Mouse (Mus musculus): ENCODE results near the gene Abi3bp. TPM values are rescaled to one million over a fixed set of nuclear protein-coding genes. Genes with fewer than 3 reads are reported as not detected.

The Abi3bp gene
- polyA plus RNA-seq, 1 experiment from 2014 or later, result 0.37 TPM

DNA sequence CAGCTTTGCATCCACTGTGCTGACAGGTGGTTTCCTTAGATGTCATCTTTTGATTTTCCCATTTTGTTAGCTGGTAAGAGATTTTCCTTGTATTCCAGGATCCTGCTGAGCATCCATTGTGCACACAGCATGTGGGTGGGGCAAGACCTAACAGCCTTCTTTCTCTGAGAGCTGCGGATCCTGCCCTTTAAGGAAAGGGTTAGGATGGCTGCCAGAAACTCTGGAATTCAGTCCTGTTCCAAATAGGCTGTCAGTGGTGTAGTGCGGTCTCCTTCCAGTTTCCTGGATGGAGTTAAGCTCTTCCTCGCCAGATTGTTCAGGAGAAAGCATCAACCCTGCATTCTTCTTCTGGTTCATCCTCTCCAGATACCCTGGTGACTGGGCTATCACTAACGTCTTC lies 8.8 kb downstream of the Abi3bp start:
- Histone ChIP-seq H3K36me3 (no peaks in the 10 kb centered on the region), H3K4me3 (no peak overlapping the region), H3K4me1 (replicated peaks) (0 out of 2 replicates have a peak, but pooled peaks cover 4% of the 10 kb centered on the region), H3K9me3 (no peaks in the 10 kb centered on the region), H3K27ac (no peak overlapping the region), H3K27me3 (ENCODE audit: insufficient read depth, poor library complexity, severe bottlenecking) (no peaks in the 10 kb centered on the region)
- WGBS, result 40% methylated on average over 4 of the region's 4 CpGs
- no peak for DNase-seq (ENCODE audit: low spot score)

DNA sequence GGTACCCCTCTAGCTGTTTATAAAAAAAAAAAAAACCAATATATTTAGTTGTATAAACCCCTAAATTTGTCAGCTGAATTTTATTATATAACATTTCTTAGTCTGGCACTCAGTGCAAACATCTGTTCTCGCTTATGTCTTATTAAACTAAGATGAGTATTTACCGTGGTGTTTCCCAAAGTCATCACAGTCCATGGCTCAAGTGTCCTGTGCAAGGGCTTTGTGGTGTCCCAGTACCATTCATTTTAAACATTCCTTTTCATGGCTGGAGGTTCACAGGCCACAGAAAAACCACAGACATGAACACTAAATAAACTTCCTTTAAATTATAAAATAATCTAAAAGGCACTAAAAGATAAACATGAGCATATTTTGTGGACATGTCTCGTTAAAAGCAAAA lies 13.2 kb downstream of the Abi3bp start:
- no peak for DNase-seq (ENCODE audit: low spot score)
- Histone ChIP-seq H3K4me1 (replicated peaks) (0 out of 2 replicates have a peak, but pooled peaks cover 4% of the 10 kb centered on the region), H3K9me3 (no peaks in the 10 kb centered on the region), H3K27me3 (ENCODE audit: insufficient read depth, poor library complexity, severe bottlenecking) (no peaks in the 10 kb centered on the region), H3K27ac (no peak overlapping the region), H3K36me3 (no peaks in the 10 kb centered on the region), H3K4me3 (no peak overlapping the region)
- WGBS, result 78% methylated on average over 3 of the region's 3 CpGs

DNA sequence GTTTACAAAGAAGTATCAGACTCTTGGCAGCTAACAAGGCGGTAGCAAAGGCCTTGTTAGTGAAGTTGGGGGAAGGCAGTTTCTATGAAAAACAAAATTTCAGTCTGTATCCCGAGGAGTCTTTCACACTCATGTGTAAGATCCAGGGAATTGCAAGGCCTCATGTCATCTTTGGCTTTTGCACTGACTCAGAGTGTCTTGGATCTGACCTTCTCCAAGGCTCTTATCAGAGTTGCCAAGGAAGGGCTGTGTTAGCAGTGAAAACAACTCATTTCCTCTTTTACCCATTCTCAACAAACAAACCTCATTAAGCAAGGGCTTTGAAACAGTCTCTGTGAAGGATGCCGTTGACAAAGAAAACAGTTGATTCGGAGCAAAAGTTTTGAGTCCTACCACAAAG lies 17.6 kb downstream of the Abi3bp start:
- no peaks in the 10 kb centered on the region for H3K36me3 ChIP-seq
- no peaks in the 10 kb centered on the region for H3K4me1 ChIP-seq (replicated peaks)
- no peaks in the 10 kb centered on the region for H3K9me3 ChIP-seq
- no peak overlapping the region for H3K4me3 ChIP-seq
- H3K27ac ChIP-seq, result no peak overlapping the region
- DNase-seq (ENCODE audit: low spot score), result no peak
- H3K27me3 ChIP-seq (ENCODE audit: insufficient read depth, poor library complexity, severe bottlenecking), result no peaks in the 10 kb centered on the region
- 78% methylated on average over 4 of the region's 4 CpGs for WGBS

DNA sequence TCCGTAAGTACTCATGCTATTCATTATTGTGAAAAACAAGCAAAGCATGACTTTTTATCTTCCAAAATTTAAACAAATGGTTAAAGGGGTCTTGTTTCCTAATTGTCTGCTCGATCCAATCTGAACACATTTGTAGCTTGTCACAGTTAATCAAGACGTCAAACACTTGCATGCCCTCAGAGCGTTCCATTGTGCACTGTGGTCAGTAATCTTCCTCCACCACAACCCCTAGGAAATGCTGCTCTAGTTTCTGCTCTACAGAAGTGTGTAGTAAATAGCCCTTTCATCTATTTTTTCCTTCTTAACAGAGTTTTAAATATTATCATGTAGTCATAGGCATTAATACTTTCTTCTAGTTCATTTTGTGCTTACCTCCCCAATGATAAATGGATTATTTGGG lies 19.1 kb downstream of the Abi3bp start:
- no peaks in the 10 kb centered on the region for H3K36me3 ChIP-seq
- no peak overlapping the region for H3K27ac ChIP-seq
- 56% methylated on average over 4 of the region's 4 CpGs for WGBS
- no peaks in the 10 kb centered on the region for H3K4me1 ChIP-seq (replicated peaks)
- DNase-seq (ENCODE audit: low spot score), result no peak
- H3K27me3 ChIP-seq (ENCODE audit: insufficient read depth, poor library complexity, severe bottlenecking), result no peaks in the 10 kb centered on the region
- H3K9me3 ChIP-seq, result no peaks in the 10 kb centered on the region
- no peak overlapping the region for H3K4me3 ChIP-seq

DNA sequence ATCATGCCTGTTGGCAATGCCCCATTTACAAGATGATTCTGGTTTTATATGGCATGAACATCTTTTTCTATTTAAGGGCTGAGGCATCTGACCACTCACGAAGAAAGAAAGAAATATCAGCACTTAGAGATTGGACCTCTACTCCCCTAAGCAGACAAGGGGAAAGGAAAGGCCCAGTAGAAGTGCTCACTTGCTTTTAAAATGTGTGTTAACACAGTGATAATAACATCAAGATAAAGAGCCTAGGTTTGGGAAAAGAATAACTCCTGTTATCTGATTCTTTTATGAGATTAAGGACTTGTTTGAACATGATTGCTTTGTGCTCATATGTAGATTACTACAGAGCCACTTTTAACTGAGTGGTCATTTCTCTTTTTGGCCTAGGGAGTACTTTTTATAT lies 21.0 kb downstream of the Abi3bp start:
- 71% methylated on average over 1 of the region's 1 CpGs for WGBS
- H3K36me3 ChIP-seq, result no peaks in the 10 kb centered on the region
- no peaks in the 10 kb centered on the region for H3K9me3 ChIP-seq
- H3K4me1 ChIP-seq (replicated peaks), result no peaks in the 10 kb centered on the region
- no peak overlapping the region for H3K4me3 ChIP-seq
- no peak for DNase-seq (ENCODE audit: low spot score)
- H3K27me3 ChIP-seq (ENCODE audit: insufficient read depth, poor library complexity, severe bottlenecking), result no peaks in the 10 kb centered on the region
- no peak overlapping the region for H3K27ac ChIP-seq

DNA sequence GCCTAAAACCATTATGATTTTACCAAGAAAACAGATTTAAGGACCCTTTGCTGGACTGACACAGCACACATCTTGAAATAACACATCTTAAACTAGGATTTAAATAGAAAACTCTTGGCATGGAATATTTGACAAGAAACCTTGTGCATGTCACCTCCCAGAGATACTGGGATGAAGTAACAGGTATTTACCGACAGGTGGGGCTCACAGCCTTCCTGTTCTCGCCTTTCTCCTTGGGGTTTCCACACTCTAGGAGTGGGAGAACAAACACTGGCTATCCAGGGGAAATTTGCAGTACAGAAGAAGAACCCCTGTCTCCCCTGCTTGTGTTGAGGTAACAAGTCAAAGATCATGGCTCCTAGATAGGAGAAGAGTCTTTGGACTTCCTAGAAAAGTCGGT lies 22.8 kb downstream of the Abi3bp start:
- no peaks in the 10 kb centered on the region for H3K4me1 ChIP-seq (replicated peaks)
- 45% methylated on average over 3 of the region's 3 CpGs for WGBS
- DNase-seq (ENCODE audit: low spot score), result no peak

DNA sequence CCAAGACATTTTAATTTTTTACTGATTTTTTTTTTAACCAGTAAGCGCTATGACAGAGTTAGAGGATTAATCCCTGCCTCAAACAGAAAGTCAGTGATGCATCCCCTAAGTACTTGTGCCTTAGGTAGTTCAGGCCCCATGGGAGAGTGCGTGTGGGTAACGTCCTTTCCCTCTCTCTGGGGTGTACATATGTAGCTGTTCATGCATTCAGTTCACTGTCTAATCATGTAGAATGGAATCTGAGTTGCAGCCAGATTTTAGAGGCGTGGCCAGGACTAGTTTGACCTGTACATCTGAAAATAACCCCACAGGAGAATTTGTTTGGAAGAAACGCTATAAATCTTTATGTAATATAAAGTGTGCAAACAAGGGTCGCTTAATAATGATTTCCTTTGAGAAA lies 23.4 kb downstream of the Abi3bp start:
- WGBS, result 85% methylated on average over 6 of the region's 6 CpGs
- H3K4me3 ChIP-seq, result no peak overlapping the region
- H3K36me3 ChIP-seq, result no peaks in the 10 kb centered on the region
- DNase-seq (ENCODE audit: low spot score), result no peak
- H3K9me3 ChIP-seq, result no peaks in the 10 kb centered on the region
- H3K27me3 ChIP-seq (ENCODE audit: insufficient read depth, poor library complexity, severe bottlenecking), result no peaks in the 10 kb centered on the region
- no peaks in the 10 kb centered on the region for H3K4me1 ChIP-seq (replicated peaks)
- H3K27ac ChIP-seq, result no peak overlapping the region

More for the DNA sequence above, 22.8 kb downstream of the Abi3bp start:
- H3K27ac ChIP-seq, result no peak overlapping the region
- H3K36me3 ChIP-seq, result no peaks in the 10 kb centered on the region
- no peaks in the 10 kb centered on the region for H3K9me3 ChIP-seq
- H3K4me3 ChIP-seq, result no peak overlapping the region
- H3K27me3 ChIP-seq (ENCODE audit: insufficient read depth, poor library complexity, severe bottlenecking), result no peaks in the 10 kb centered on the region

DNA sequence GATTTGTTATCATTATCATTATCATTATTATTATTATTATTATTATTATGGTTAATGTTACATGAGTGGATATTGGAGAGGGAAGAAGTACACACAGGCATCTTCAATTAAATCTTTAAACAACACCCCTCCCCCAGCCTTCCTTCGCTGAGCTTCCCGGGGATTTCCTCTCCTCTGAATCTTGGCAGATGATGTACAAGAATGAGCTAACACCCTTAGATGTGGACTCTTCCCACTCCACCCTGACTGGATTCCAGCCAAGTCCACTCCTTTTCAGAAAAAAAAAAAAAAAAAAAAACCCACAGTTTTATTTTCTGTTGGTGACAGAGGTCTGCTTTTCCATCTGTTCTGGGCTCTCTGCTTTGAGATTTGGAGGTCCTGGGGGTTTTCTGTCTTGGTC lies 23.8 kb downstream of the Abi3bp start:
- H3K27me3 ChIP-seq (ENCODE audit: insufficient read depth, poor library complexity, severe bottlenecking), result no peaks in the 10 kb centered on the region
- no peaks in the 10 kb centered on the region for H3K9me3 ChIP-seq
- H3K36me3 ChIP-seq, result no peaks in the 10 kb centered on the region
- no peak overlapping the region for H3K4me3 ChIP-seq
- DNase-seq (ENCODE audit: low spot score), result no peak
- no peak overlapping the region for H3K27ac ChIP-seq
- H3K4me1 ChIP-seq (replicated peaks), result no peaks in the 10 kb centered on the region
- 76% methylated on average over 2 of the region's 2 CpGs for WGBS

DNA sequence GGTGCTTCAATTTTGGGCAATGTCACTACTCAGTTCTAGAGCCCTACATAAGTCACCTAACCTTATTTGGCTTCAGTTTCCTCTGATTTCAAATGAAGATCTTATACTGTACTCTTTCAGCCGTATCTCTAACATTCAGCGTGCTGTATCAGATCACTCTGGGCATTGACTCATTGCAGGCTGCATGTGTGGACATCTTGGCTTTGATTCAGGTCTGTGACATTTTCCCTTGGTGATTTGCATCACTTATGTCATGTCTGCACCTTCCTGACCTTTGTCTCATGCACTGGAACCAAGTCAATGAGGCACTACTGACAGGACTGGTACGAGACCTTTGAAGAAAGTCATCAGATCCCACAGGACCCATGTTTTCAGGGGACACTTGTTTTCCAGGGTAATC lies 24.5 kb downstream of the Abi3bp start:
- H3K4me3 ChIP-seq, result no peak overlapping the region
- H3K27ac ChIP-seq, result no peak overlapping the region
- no peaks in the 10 kb centered on the region for H3K4me1 ChIP-seq (replicated peaks)
- DNase-seq (ENCODE audit: low spot score), result no peak
- 89% methylated on average over 3 of the region's 3 CpGs for WGBS
- H3K27me3 ChIP-seq (ENCODE audit: insufficient read depth, poor library complexity, severe bottlenecking), result no peaks in the 10 kb centered on the region
- H3K9me3 ChIP-seq, result no peaks in the 10 kb centered on the region
- no peaks in the 10 kb centered on the region for H3K36me3 ChIP-seq

DNA sequence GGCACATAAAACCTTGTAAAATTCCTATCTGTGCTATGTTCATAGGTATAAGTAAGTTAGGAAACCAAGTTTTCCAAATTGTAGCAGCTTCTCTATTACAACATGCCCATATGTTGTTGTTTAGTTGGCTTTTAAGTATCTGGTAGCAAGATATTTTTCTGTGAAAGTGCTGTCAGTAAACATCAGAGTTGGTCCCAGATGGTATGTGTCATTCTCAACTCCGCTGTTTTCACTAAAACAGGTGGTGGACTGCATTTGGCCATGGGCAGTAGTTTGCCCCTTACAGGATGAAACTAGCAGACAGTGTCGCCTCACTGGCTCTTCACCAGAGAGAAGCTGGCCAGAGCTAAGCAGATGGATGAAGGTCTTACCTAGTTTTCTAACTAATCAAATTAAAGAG lies 26.3 kb downstream of the Abi3bp start:
- 92% methylated on average over 2 of the region's 2 CpGs for WGBS
- H3K4me1 ChIP-seq (replicated peaks), result no peaks in the 10 kb centered on the region
- no peaks in the 10 kb centered on the region for H3K36me3 ChIP-seq
- no peaks in the 10 kb centered on the region for H3K27me3 ChIP-seq (ENCODE audit: insufficient read depth, poor library complexity, severe bottlenecking)
- no peak for DNase-seq (ENCODE audit: low spot score)
- H3K4me3 ChIP-seq, result no peak overlapping the region
- H3K27ac ChIP-seq, result no peak overlapping the region
- no peaks in the 10 kb centered on the region for H3K9me3 ChIP-seq

DNA sequence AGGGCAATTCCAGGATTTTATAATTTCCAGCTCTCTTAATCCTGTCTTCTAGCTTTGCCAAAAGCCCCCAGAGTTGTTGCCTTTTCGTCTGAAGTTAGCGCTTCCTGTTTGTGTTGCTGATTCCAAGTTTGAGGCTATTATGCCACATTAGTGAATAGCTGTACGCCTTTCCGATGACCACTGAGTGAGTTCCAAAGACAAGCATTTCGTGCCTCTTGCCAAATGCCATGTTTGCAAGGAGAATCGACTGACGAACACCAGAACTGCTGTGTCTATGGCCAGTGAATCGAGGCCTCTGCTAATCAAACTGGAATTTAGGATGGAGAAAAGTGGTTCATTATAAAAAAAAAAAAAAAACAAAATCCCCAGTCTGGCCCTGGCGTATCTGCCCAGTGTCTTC lies 40.3 kb downstream of the Abi3bp start:
- Histone ChIP-seq H3K9me3 (no peaks in the 10 kb centered on the region), H3K4me3 (no peak overlapping the region), H3K36me3 (no peaks in the 10 kb centered on the region), H3K27ac (no peak overlapping the region), H3K27me3 (ENCODE audit: insufficient read depth, poor library complexity, severe bottlenecking) (no peaks in the 10 kb centered on the region), H3K4me1 (replicated peaks) (no peaks in the 10 kb centered on the region)
- no peak for DNase-seq (ENCODE audit: low spot score)
- WGBS, result 89% methylated on average over 9 of the region's 9 CpGs

DNA sequence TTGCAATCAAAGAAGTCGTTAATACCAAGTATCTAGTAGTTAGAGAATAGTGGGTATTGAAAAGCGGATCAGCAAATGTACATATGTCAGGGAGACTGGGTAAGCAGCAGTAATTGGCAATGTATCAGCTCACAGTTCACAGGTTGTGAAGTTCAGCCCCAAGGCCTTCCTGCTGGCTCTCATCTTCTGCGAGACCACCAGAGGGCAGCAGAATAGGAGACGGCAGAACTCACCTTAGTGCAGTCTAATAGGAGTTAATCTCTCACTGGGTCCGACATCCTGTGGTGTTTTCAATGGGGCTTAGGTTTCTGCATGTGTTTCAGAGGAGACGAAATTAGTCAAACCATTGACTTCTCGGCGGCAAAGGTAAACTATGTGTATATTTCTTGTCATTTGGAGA lies 46.7 kb downstream of the Abi3bp start:
- no peak overlapping the region for H3K4me3 ChIP-seq
- no peaks in the 10 kb centered on the region for H3K9me3 ChIP-seq
- WGBS, result 40% methylated on average over 8 of the region's 8 CpGs
- no peaks in the 10 kb centered on the region for H3K4me1 ChIP-seq (replicated peaks)
- H3K27ac ChIP-seq, result no peak overlapping the region
- no peaks in the 10 kb centered on the region for H3K27me3 ChIP-seq (ENCODE audit: insufficient read depth, poor library complexity, severe bottlenecking)
- no peaks in the 10 kb centered on the region for H3K36me3 ChIP-seq
- DNase-seq (ENCODE audit: low spot score), result peak; percentile 20

DNA sequence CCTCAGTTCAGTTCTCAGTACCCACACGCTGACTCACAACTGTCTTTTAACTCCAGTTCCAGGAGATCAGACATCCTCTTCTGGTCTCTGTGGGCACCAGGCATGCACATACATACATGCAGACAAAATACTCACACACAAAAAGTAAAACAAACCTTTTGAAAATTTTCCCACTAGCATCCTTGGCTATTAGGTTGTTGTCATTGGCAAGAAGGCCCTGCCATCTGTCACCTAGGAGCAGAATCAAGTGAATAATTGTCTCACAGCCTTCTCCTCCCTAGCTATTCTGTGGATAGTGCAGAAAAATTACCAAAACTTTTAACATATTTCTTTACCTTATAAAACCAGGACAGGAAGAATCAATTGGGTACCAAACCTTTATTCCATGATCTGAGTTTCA lies 48.8 kb downstream of the Abi3bp start:
- no peaks in the 10 kb centered on the region for H3K27me3 ChIP-seq (ENCODE audit: insufficient read depth, poor library complexity, severe bottlenecking)
- no peaks in the 10 kb centered on the region for H3K36me3 ChIP-seq
- H3K4me3 ChIP-seq, result no peak overlapping the region
- H3K4me1 ChIP-seq (replicated peaks), result no peaks in the 10 kb centered on the region
- 89% methylated on average over 1 of the region's 1 CpGs for WGBS
- no peak for DNase-seq (ENCODE audit: low spot score)
- no peaks in the 10 kb centered on the region for H3K9me3 ChIP-seq
- no peak overlapping the region for H3K27ac ChIP-seq

DNA sequence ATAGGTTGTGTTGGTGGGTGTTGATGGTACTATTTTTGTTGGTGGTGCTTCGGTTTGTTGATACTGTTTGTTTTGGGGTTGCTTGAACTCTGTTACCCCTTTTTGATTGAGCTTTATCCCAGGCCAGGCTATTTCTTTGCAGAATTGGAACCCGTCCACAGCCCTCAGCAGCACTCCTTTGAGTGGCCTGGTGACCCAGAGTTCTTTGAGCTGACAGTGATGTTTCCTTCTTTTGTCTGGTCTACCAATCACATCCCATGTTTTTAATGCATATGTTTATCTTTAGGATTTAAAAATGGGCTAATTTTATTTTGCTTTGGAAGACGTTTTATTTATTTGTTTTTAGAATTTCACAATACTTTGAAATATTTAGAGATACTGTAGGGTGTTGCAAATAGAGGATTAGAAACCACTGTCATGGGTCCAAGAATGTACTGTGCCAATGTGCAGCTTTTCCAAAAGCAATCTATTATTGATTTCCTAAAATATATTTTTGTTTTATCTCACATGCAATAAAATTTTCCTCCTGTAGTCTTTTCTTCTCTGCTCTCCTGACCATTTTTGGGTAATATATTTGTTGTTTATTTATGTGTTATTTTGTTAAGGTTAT lies 50.5 kb downstream of the Abi3bp start:
- H3K36me3 ChIP-seq, result no peaks in the 10 kb centered on the region
- DNase-seq (ENCODE audit: low spot score), result no peak
- no peak overlapping the region for H3K27ac ChIP-seq
- H3K9me3 ChIP-seq, result no peaks in the 10 kb centered on the region
- H3K4me3 ChIP-seq, result no peak overlapping the region
- no peaks in the 10 kb centered on the region for H3K27me3 ChIP-seq (ENCODE audit: insufficient read depth, poor library complexity, severe bottlenecking)
- 78% methylated on average over 3 of the region's 3 CpGs for WGBS
- H3K4me1 ChIP-seq (replicated peaks), result no peaks in the 10 kb centered on the region

Measured in hindbrain, embryonic 10.5 days (tissue).